Comparison of ENCODE assay signal across 11 mouse cellular contexts in the genomic region with DNA sequence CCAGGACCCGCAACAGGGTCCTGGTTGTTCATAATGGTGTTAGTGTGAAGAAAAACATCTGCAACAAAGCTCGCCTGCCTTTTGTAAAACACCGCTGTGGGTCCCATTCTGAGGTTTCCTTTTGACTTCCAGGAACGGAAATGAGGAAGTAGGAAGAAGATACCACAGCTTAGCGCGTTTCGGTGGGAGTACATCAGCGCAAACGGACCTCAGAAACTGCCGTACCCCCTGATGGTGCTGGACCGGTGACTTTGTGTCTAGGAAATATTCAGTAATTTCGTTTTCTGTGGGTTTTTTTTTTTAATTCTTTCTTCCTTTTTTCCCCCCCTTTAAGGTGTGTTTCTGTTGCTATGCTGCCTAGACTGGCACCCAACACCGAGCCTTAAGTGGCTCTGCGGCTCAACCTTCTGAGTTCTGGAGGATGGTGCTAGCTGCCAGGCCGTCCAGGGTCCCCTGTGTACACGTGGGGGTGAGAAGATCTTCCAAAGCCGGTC.
A peak's percentile ranks its signal among the peaks of the same experiment; 100 is the strongest.
DNase-seq lines count a peak whose midpoint lies in the region; ATAC-seq and TF ChIP-seq lines count a peak whose summit lies in the region.
"Had no signal": no experiment of that assay in that cellular context is flagged by ENCODE, and none has a peak within 500 bp of the region (broad histone marks: within the 10 kb centered on the region; RNA-seq: fewer than 3 reads in every experiment).

No protein-coding gene starts in this region.

- dilution Hi-C loops in CH12.LX (cut with MboI; ENCODE audit: extremely low pct_ligation_motif_present, extremely low pct_unique_long_range_greater_than_20kb, low sequenced_read_pairs) = no loop called here

- peak; percentile 71 for DNase-seq in CH12.LX (ENCODE audit: extremely low read depth)
- DNase-seq in gastrocnemius, postnatal 14 days = no peak
- DNase-seq in left cerebral cortex, adult 11 months (ENCODE audit: low spot score) = no peak
- no peak for DNase-seq in gastrocnemius, adult 8-10 months (ENCODE audit: low spot score in 2 of 2)
- DNase-seq: kidney, adult 2 months had no signal

- H3K9ac ChIP-seq in intestine, postnatal 0 days (ENCODE audit: low read depth, low read length) = no peak overlapping the region
- H3K9ac ChIP-seq in intestine, embryonic 15.5 days = no peak overlapping the region
- H3K9ac ChIP-seq in CH12.LX (ENCODE audit: insufficient read depth, low read depth) = peak overlapping the region; percentile 44
- H3K9ac ChIP-seq: forebrain, embryonic 12.5 days; lung, embryonic 15.5 days had no signal

- in situ Hi-C loops in CH12.LX (cut with MboI; ENCODE audit: low pct_ligation_motif_present, low pct_unique_long_range_greater_than_20kb, low sequenced_read_pairs) = no loop called here

- H3K4me1 ChIP-seq in intestine, postnatal 0 days (replicated peaks; ENCODE audit: control insufficient read depth, insufficient read depth, low read length) = no peaks in the 10 kb centered on the region
- H3K4me1 ChIP-seq in intestine, embryonic 15.5 days (replicated peaks) = no peaks in the 10 kb centered on the region
- H3K4me1 ChIP-seq in CH12.LX (ENCODE audit: control insufficient read depth in 1 of 2, insufficient read depth in 2 of 2) = peaks cover 16 to 17% of the 10 kb centered on the region in 2 experiments
- H3K4me1 ChIP-seq in erythroblast, embryonic 14.5 days (ENCODE audit: control insufficient read depth) = peaks cover 19% of the 10 kb centered on the region
- H3K4me1 ChIP-seq: forebrain, embryonic 12.5 days; lung, embryonic 15.5 days had no signal

- no peak overlapping the region for H3K27ac ChIP-seq in intestine, postnatal 0 days (ENCODE audit: low read depth, low read length)
- H3K27ac ChIP-seq in intestine, embryonic 15.5 days = no peak overlapping the region
- peak overlapping the region; percentile 43; the same call in 1 of the 2 replicates for H3K27ac ChIP-seq in CH12.LX (ENCODE audit: insufficient read depth, low read depth)
- H3K27ac ChIP-seq: forebrain, embryonic 12.5 days; lung, embryonic 15.5 days had no signal

- H3K79me2 ChIP-seq in CH12.LX (replicated peaks; ENCODE audit: control insufficient read depth, extremely low read depth, insufficient read depth, poor library complexity, severe bottlenecking) = no peaks in the 10 kb centered on the region

- no peak for ATAC-seq in intestine, postnatal 0 days
- no peak for ATAC-seq in intestine, embryonic 15.5 days
- peak; percentile 70 for ATAC-seq in megakaryocyte progenitor cell, adult 5-6 weeks (replicated peaks; ENCODE audit: poor library complexity)

- H3K27me3 ChIP-seq in intestine, postnatal 0 days (replicated peaks; ENCODE audit: control insufficient read depth, insufficient read depth, low read length) = no peaks in the 10 kb centered on the region
- no peaks in the 10 kb centered on the region for H3K27me3 ChIP-seq in intestine, embryonic 15.5 days (replicated peaks)
- H3K27me3 ChIP-seq in CH12.LX (replicated peaks) = no peaks in the 10 kb centered on the region
- H3K27me3 ChIP-seq in erythroblast, embryonic 14.5 days (ENCODE audit: control insufficient read depth) = no peaks in the 10 kb centered on the region
- H3K27me3 ChIP-seq: forebrain, embryonic 12.5 days; lung, embryonic 15.5 days had no signal

- TF ChIP-seq EP300 in CH12.LX (IDR thresholded peaks at IDR 0.05; ENCODE audit: low read length) = peak; percentile 88

- H3K36me3 ChIP-seq in intestine, postnatal 0 days (ENCODE audit: control insufficient read depth, insufficient read depth) = no peaks in the 10 kb centered on the region
- no peaks in the 10 kb centered on the region for H3K36me3 ChIP-seq in intestine, embryonic 15.5 days
- H3K36me3 ChIP-seq in CH12.LX (replicated peaks in 1 of 2; ENCODE audit: control insufficient read depth in 1 of 2, insufficient read depth in 1 of 2, low read length in 1 of 2) = no peaks in the 10 kb centered on the region
- H3K36me3 ChIP-seq in erythroblast, embryonic 14.5 days (ENCODE audit: control insufficient read depth) = no peaks in the 10 kb centered on the region
- H3K36me3 ChIP-seq: forebrain, embryonic 12.5 days; lung, embryonic 15.5 days had no signal

- H3K4me2 ChIP-seq in intestine, postnatal 0 days (replicated peaks; ENCODE audit: low read depth) = peak overlapping the region; percentile 30; the same call in 1 of the 2 replicates
- H3K4me2 ChIP-seq in intestine, embryonic 15.5 days (replicated peaks) = no peak overlapping the region
- H3K4me2 ChIP-seq in CH12.LX (ENCODE audit: insufficient read depth, low read depth, poor library complexity, severe bottlenecking) = peak overlapping the region; percentile 79
- H3K4me2 ChIP-seq: forebrain, embryonic 12.5 days; lung, embryonic 15.5 days had no signal

- no peak for TF ChIP-seq CTCF in intestine, postnatal 0 days (IDR thresholded peaks at IDR 0.05; ENCODE audit: low read depth)
- no peak for TF ChIP-seq CTCF in CH12.LX (conservative IDR thresholded peaks at IDR 0.05 in 1 of 2, IDR thresholded peaks at IDR 0.05 in 1 of 2; ENCODE audit: low read depth in 2 of 2, low read length in 2 of 2)

- intact Hi-C loops in gastrocnemius, postnatal 14 days (cut with DNase I; ENCODE audit: low total_unique reads) = no loop called here

- no peak; the same call in 1 of the 2 replicates for TF ChIP-seq RAD21 in CH12.LX (IDR thresholded peaks at IDR 0.05; ENCODE audit: low read depth, low read length)

- H3K9me3 ChIP-seq in intestine, postnatal 0 days (ENCODE audit: control insufficient read depth) = no peaks in the 10 kb centered on the region
- H3K9me3 ChIP-seq in intestine, embryonic 15.5 days = no peaks in the 10 kb centered on the region
- peaks cover 5% of the 10 kb centered on the region for H3K9me3 ChIP-seq in CH12.LX (replicated peaks; ENCODE audit: low read length)
- no peaks in the 10 kb centered on the region for H3K9me3 ChIP-seq in erythroblast, embryonic 14.5 days (ENCODE audit: control insufficient read depth, low read length)
- H3K9me3 ChIP-seq: forebrain, embryonic 12.5 days; lung, embryonic 15.5 days had no signal

- 0 out of 2 replicates have a peak, but pooled peaks have one; percentile 29 for TF ChIP-seq POLR2A in CH12.LX (IDR thresholded peaks at IDR 0.05; ENCODE audit: low read depth, low read length)

- 83% methylated on average over 17 of the region's 17 CpGs for WGBS in intestine, postnatal 0 days
- whole genome bisulfite sequencing in intestine, embryonic 15.5 days = 84% methylated on average over 17 of the region's 17 CpGs

- H3K4me3 ChIP-seq in intestine, postnatal 0 days (ENCODE audit: low read depth, low read length) = no peak overlapping the region
- H3K4me3 ChIP-seq in intestine, embryonic 15.5 days (replicated peaks) = no peak overlapping the region
- peak overlapping the region; percentile 13 to 37 (median 34) for H3K4me3 ChIP-seq in CH12.LX (replicated peaks in 1 of 3; ENCODE audit: low read depth in 2 of 3, low read length in 2 of 3, poor library complexity in 1 of 3)
- peak overlapping the region; percentile 54 for H3K4me3 ChIP-seq in erythroblast, embryonic 14.5 days (replicated peaks)
- H3K4me3 ChIP-seq: forebrain, embryonic 12.5 days; lung, embryonic 15.5 days had no signal

TF ChIP-seq in CH12.LX, 34 proteins besides CTCF, POLR2A, EP300 and RAD21 (continues in another document):
- TF ChIP-seq POLR2AphosphoS2 (IDR thresholded peaks at IDR 0.05; ENCODE audit: low read depth, low read length) = no peak
- TF ChIP-seq NELFE (IDR thresholded peaks at IDR 0.05; ENCODE audit: low read depth, low read length) = no peak
- TF ChIP-seq ELF1 (IDR thresholded peaks at IDR 0.05; ENCODE audit: low read depth, low read length) = peak; percentile 65
- no peak for TF ChIP-seq UBTF (IDR thresholded peaks at IDR 0.05; ENCODE audit: low read depth, low read length)
- TF ChIP-seq CHD2 (IDR thresholded peaks at IDR 0.05; ENCODE audit: low read length) = peak; percentile 48; the same call in 1 of the 2 replicates
- peak; percentile 57 for TF ChIP-seq TCF12 (IDR thresholded peaks at IDR 0.05; ENCODE audit: low read depth, low read length)
- TF ChIP-seq KAT2A (IDR thresholded peaks at IDR 0.05; ENCODE audit: insufficient replicate concordance, low read length) = no peak
- no peak for TF ChIP-seq MEF2A (IDR thresholded peaks at IDR 0.05; ENCODE audit: borderline replicate concordance, low read depth, low read length)
- TF ChIP-seq ZKSCAN1 (IDR thresholded peaks at IDR 0.05; ENCODE audit: borderline replicate concordance, low read depth, low read length) = no peak
- TF ChIP-seq JUN (IDR thresholded peaks at IDR 0.05; ENCODE audit: insufficient read depth, low read depth, low read length) = peak; percentile 43
- peak; percentile 51; the same call in 1 of the 2 replicates for TF ChIP-seq MAZ (IDR thresholded peaks at IDR 0.05; ENCODE audit: low read depth, low read length)
- TF ChIP-seq E2F4 (IDR thresholded peaks at IDR 0.05; ENCODE audit: insufficient replicate concordance, low read depth, low read length) = no peak
- peak; percentile 92 for TF ChIP-seq IRF4 (IDR thresholded peaks at IDR 0.05; ENCODE audit: low read depth, low read length)
- no peak for TF ChIP-seq MAFK (IDR thresholded peaks at IDR 0.05; ENCODE audit: insufficient replicate concordance, low read length)
- TF ChIP-seq MYC (IDR thresholded peaks at IDR 0.05; ENCODE audit: low read depth, low read length) = no peak; the same call in 1 of the 2 replicates
- no peak; the same call in 1 of the 2 replicates for TF ChIP-seq TBP (conservative IDR thresholded peaks at IDR 0.05; ENCODE audit: low read depth, low read length)
- TF ChIP-seq RCOR1 (conservative IDR thresholded peaks at IDR 0.05; ENCODE audit: low read depth, low read length) = peak; percentile 60
- TF ChIP-seq CHD1 (IDR thresholded peaks at IDR 0.05; ENCODE audit: low read depth, low read length) = 0 out of 2 replicates have a peak, but pooled peaks have one; percentile 53
- no peak for TF ChIP-seq ZC3H11A (IDR thresholded peaks at IDR 0.05; ENCODE audit: low read depth, low read length)
- no peak for TF ChIP-seq SMC3 (IDR thresholded peaks at IDR 0.05; ENCODE audit: low read depth, low read length)
- TF ChIP-seq USF2 (conservative IDR thresholded peaks at IDR 0.05; ENCODE audit: low read depth, low read length) = no peak
- peak; percentile 70 for TF ChIP-seq SIN3A (IDR thresholded peaks at IDR 0.05; ENCODE audit: low read length)
- peak; percentile 87 for TF ChIP-seq ZNF384 (IDR thresholded peaks at IDR 0.05; ENCODE audit: low read depth, low read length)
- peak; percentile 59; the same call in 1 of the 2 replicates for TF ChIP-seq MAX (IDR thresholded peaks at IDR 0.05; ENCODE audit: low read length)
- no peak for TF ChIP-seq PAX5 (IDR thresholded peaks at IDR 0.05; ENCODE audit: low read length)
- TF ChIP-seq ZMIZ1 (IDR thresholded peaks at IDR 0.05; ENCODE audit: low read depth, low read length) = no peak
- TF ChIP-seq ETS1 (conservative IDR thresholded peaks at IDR 0.05; ENCODE audit: low read depth, low read length) = no peak
- no peak for TF ChIP-seq HCFC1 (IDR thresholded peaks at IDR 0.05; ENCODE audit: low read depth, low read length)
- no peak for TF ChIP-seq NRF1 (IDR thresholded peaks at IDR 0.05; ENCODE audit: low read depth, low read length)

Comparison
In these comparisons a context has a peak if more than half of its experiments do, and no peak if none do; other contexts are left out.
1. H3K4me3 ChIP-seq: peak in CH12.LX (3 of 3) and erythroblast, embryonic 14.5 days (single experiment); none in intestine, postnatal 0 days (single experiment) and intestine, embryonic 15.5 days (single experiment).